Mouse (Mus musculus) liver, embryonic 14.5 days (tissue): ENCODE measurements around the gene Rpl5. TPM values are rescaled to one million over a fixed set of nuclear protein-coding genes. Genes with fewer than 3 reads are reported as not detected.

ENCODE experiments used
- ATAC-seq: fragments of 200-750 bp; cut with Nextera tagmentation; 2 replicates; pipeline ENCODE4 v1.8.0; 2017; ENCODE audit warnings: moderate number of reproducible peaks, mild to moderate bottlenecking, moderate library complexity; ENCODE audit not compliant: insufficient read depth
- DNase-seq, 3 experiments: peaks; one replicate each; pipeline ENCODE4 v3.0.0-alpha.2; 2012 to 2013; ENCODE audit warnings: low read depth in 3 of 3, low spot score in 3 of 3
- H3K27ac ChIP-seq: fragments of 300-500 bp; sonication (generic); 2 replicates; pipeline ENCODE4 v1.5.1; 2014; ENCODE audit warnings: moderate library complexity, mild to moderate bottlenecking, control low read depth, inconsistent platforms
- H3K27me3 ChIP-seq: fragments of 300-500 bp; sonication (generic); 2 replicates; pipeline ENCODE4 v1.6.1; 2014; ENCODE audit warnings: mild to moderate bottlenecking, low read length, moderate library complexity; ENCODE audit not compliant: control insufficient read depth, insufficient read depth
- H3K36me3 ChIP-seq: fragments of 300-500 bp; sonication (generic); replicated peaks from 2 replicates; pipeline ENCODE4 v1.6.1; 2014; ENCODE audit warnings: low read depth; ENCODE audit not compliant: control insufficient read depth, insufficient read depth
- H3K4me1 ChIP-seq, 2 experiments: fragments of 200-500 bp in 1 of 2; fragments of 300-500 bp in 1 of 2; sonication (generic) in 1 of 2; replicated peaks; 2 replicates each; pipeline ENCODE4 v1.6.1; 2012 to 2014; ENCODE audit warnings: antibody characterized with exemption in 1 of 2, inconsistent platforms in 1 of 2, low read length in 1 of 2; ENCODE audit not compliant: control insufficient read depth in 2 of 2, insufficient read depth in 2 of 2
- H3K4me2 ChIP-seq: fragments of 300-500 bp; sonication (generic); 2 replicates; pipeline ENCODE4 v1.6.1; 2014; ENCODE audit warnings: low read depth, mild to moderate bottlenecking, control low read depth, moderate library complexity
- H3K4me3 ChIP-seq, 2 experiments: fragments of 200-500 bp in 1 of 2; fragments of 300-500 bp in 1 of 2; sonication (generic) in 1 of 2; 2 replicates each; pipeline ENCODE4 v1.5.1; 2012 to 2014; ENCODE audit warnings: low read depth in 2 of 2, low read length in 2 of 2, mild to moderate bottlenecking in 2 of 2, control low read depth in 1 of 2, inconsistent platforms in 1 of 2, moderate library complexity in 1 of 2; ENCODE audit not compliant: insufficient read depth in 1 of 2
- H3K9ac ChIP-seq: fragments of 300-500 bp; sonication (generic); replicated peaks from 2 replicates; pipeline ENCODE4 v1.6.1; 2014; ENCODE audit warnings: mild to moderate bottlenecking, control low read depth, moderate library complexity
- H3K9me3 ChIP-seq: fragments of 300-500 bp; sonication (generic); 2 replicates; pipeline ENCODE4 v1.6.1; 2016; ENCODE audit warnings: low read length, mixed read lengths; ENCODE audit not compliant: control insufficient read depth
- CTCF ChIP-seq: IDR thresholded peaks from 2 replicates; pipeline ENCODE4 v1.5.1; 2016; ENCODE audit warnings: antibody characterized with exemption, low read depth, control low read depth
- EP300 ChIP-seq: IDR thresholded peaks from 2 replicates; pipeline ENCODE4 v1.6.1; 2016; ENCODE audit warnings: antibody characterized with exemption, low read depth
- WGBS: fragments of 180-500 bp; shearing (Covaris S2); extraction: QIAGEN DNeasy Blood & Tissue Kit; methylation state at CpG from one replicate; pipeline ENCODE4 v1.1.7; 2014; ENCODE audit not compliant: insufficient replicate concordance; 5-methylcytosine and 5-hydroxymethylcytosine counted together
- polyA plus RNA-seq, 2 experiments: library from polyadenylated mRNA; depleted of rRNA in 1 of 2; stranded (reverse) in 1 of 2; unstranded in 1 of 2; fragments of >200 nt; fragmentation: Nextera tagmentation in 1 of 2; extraction: Ambion mirVana in 1 of 2; gene quantifications; 2 replicates each; pipeline versions ENCODE4 v1.2.1 to v1.2.3; 2012 to 2014

Gene Rpl5
- polyA plus RNA-seq, 2 experiments: 27.6 to 96.9 TPM

DNA sequence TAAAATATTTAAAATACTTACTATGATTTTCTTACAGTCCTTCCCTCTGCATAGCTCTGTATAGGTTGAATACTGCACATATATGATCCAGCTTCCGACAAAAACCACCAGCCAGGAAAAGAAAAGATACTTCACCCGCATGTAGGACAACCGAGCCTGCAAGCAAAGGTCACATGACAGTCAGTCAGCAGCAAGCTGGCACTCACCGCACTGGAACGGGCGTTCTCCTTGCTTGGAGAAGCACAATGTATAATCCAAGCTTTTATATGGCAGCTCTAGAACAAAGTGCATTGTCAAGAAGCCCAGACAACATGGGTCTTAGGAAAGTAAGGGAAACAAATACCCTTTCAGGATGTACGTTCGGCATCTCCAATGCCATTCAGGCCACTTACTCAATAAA is 24.3 kb downstream of the Rpl5 start:
- no peaks in the 10 kb centered on the region for H3K36me3 ChIP-seq
- H3K9ac ChIP-seq: no peak overlapping the region
- 82% methylated on average over 8 of the region's 8 CpGs for WGBS
- H3K4me2 ChIP-seq: no peak overlapping the region
- no peak overlapping the region for H3K4me3 ChIP-seq
- DNase-seq (no peak), ATAC-seq (no peak)
- H3K4me1 ChIP-seq: peaks cover 0 to 8% of the 10 kb centered on the region in 2 experiments; a peak in 2 of 4 replicates
- H3K27me3 ChIP-seq: no peaks in the 10 kb centered on the region
- no peak for TF ChIP-seq EP300
- H3K9me3 ChIP-seq: no peaks in the 10 kb centered on the region
- H3K27ac ChIP-seq: no peak overlapping the region

DNA sequence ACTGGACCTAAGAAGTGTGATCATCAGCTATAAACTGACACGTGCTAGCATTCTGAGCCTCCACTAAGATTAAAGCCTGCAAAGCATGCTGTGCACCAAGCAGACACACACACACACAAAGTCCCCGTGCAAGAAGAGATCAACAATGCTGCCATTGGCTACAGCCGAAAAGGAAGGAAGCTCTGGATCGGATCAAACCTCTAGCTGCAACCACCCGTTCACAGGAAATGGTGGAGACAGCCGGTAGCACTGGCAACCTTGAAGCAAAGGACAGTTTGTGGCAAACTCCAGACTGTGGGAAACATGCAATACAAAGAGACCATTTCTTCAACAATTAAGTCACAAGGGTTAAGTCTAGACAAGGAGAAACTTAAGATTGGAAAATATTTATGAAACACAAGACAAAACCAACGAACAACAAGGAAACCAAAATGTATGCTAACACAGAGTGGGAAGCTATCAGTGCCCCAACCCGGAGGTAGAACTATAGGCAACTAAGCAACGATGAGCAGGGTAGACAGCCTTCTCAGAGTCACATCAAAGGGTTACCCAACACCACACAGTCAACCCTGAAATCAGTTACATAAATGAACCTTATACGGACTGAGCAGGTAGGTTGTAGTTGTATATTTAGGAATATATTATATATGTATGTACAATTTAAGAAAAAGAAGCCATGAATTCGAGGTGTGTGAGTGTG is 26.4 kb downstream of the Rpl5 start:
- 21% methylated on average over 11 of the region's 11 CpGs for WGBS
- Histone ChIP-seq H3K9me3 (no peaks in the 10 kb centered on the region), H3K27ac (no peak overlapping the region), H3K36me3 (no peaks in the 10 kb centered on the region), H3K4me2 (no peak overlapping the region), H3K4me1 (peaks cover 0 to 8% of the 10 kb centered on the region in 2 experiments; a peak in 2 of 4 replicates), H3K9ac (no peak overlapping the region), H3K27me3 (no peaks in the 10 kb centered on the region), H3K4me3 (no peak overlapping the region)
- TF ChIP-seq CTCF: no peak
- no peak for TF ChIP-seq EP300
- ATAC-seq: peak; percentile 11; the same call in 1 of the 2 replicates
- DNase-seq: no peak

DNA sequence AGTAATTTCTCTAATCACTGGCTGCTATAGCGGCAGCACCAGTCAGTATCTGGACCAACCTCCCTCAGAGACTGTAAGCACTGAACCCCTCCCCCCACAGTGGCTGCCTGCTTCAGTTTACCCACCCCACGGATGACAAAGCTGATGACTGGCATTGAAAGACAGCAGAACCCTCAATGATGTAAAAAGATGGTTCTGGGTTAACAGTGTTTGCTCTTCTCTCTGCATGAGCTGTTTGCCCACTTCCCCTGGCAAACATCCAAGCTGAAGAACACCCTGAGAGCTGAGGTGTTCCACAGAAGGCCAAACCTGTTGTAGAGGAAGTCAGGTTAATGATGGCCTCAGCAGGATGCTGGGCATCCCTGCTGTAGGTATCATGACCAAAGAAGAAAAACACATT is 32.3 kb downstream of the Rpl5 start:
- no peak overlapping the region for H3K27ac ChIP-seq
- ATAC-seq (no peak), DNase-seq (no peak)
- H3K9ac ChIP-seq: no peak overlapping the region
- peaks cover 3 to 11% of the 10 kb centered on the region in 2 experiments; a peak in 3 of 4 replicates for H3K4me1 ChIP-seq
- 38% methylated on average over 2 of the region's 2 CpGs for WGBS
- H3K27me3 ChIP-seq: no peaks in the 10 kb centered on the region
- H3K9me3 ChIP-seq: no peaks in the 10 kb centered on the region
- TF ChIP-seq CTCF (no peak), EP300 (no peak)
- no peak overlapping the region for H3K4me3 ChIP-seq
- no peaks in the 10 kb centered on the region for H3K36me3 ChIP-seq
- no peak overlapping the region for H3K4me2 ChIP-seq

DNA sequence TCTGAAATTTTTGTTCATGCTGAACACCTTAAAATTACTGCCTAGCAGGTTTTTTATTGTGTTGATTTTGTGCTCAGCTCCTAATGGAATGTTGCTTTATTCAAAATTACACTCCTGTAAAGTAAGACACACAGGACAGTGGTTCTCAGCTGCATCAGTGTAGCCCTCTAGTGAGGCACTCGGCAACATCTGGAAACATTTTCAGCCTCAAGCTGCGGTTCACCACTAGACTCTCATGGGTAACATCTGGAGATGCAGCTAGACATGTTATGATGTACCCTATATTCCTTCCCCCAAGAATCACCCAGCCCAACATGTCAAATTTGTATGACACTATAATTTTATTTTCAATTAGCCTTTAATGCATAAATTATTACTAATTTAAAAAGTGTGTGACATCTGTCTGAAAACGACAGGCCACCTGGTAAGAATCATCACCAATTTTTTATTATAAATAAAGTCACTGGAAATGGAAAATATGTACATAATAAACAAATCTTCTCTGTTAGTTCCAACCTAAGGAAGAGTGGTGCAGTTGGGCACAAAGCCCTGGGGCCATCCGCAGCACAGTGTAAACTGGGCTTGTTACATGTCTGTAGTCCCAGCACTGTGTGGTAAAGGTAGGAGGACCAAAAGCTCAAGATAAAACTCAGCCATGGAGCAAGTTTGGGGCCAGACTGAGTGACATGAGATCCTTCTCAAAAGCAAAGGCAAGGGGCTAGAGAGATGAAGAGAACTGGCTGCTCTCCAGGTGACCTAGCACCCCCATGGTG is 33.1 kb downstream of the Rpl5 start:
- ATAC-seq (no peak), DNase-seq (no peak)
- Histone ChIP-seq H3K4me3 (no peak overlapping the region), H3K36me3 (no peaks in the 10 kb centered on the region), H3K4me1 (peaks cover 3 to 11% of the 10 kb centered on the region in 2 experiments; a peak in 3 of 4 replicates), H3K4me2 (no peak overlapping the region), H3K27me3 (no peaks in the 10 kb centered on the region), H3K9ac (no peak overlapping the region), H3K9me3 (no peaks in the 10 kb centered on the region), H3K27ac (no peak overlapping the region)
- WGBS: 73% methylated on average over 4 of the region's 4 CpGs
- TF ChIP-seq EP300 (no peak), CTCF (no peak)

DNA sequence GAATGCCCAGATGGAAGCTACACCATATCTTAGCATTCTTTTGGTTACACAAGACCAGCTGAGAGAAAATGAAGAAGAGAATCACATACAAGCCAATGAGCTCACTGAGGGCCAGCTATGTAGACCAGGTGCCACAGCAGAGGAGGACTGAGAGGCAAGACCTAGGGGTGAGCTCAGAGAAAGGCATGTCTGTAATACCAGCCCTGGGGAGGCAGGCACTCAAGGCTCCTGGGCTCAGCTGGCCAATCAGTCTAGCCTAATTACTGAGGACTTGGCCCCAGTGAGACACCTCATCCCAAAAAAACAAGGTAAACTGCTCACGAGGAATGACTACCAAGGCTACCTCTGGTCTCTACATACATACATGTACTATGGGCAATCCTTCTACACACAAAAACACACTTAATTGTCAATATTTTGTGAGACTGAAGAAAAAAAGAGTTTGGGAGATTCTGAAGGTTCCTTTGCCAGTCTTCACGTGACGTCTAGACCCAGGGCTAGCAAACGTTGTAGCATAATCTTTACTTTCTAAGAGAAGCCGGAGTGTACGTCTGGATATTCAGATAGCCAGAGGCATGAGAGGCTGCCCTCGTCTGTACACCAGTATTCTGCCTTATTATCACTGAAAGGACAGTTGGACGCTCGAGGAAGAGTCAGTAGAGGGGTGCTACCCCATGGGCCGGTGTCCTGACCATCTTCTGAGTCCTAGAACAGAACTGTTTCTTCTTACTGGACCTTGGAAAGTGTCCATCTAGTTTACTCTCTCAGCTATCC is 34.7 kb downstream of the Rpl5 start:
- Histone ChIP-seq H3K9me3 (no peaks in the 10 kb centered on the region), H3K4me3 (no peak overlapping the region), H3K9ac (peak overlapping the region; percentile 5; the same call in 1 of the 2 replicates), H3K27me3 (no peaks in the 10 kb centered on the region), H3K27ac (no peak overlapping the region), H3K4me1 (peaks cover 3 to 11% of the 10 kb centered on the region in 2 experiments; a peak in 3 of 4 replicates), H3K4me2 (no peak overlapping the region), H3K36me3 (no peaks in the 10 kb centered on the region)
- WGBS: 42% methylated on average over 10 of the region's 10 CpGs
- TF ChIP-seq EP300 (no peak), CTCF (no peak)
- ATAC-seq (peak; percentile 61; the same call in 1 of the 2 replicates), DNase-seq (peak in 1 of 3 experiments; percentile 23)
